Mouse (Mus musculus): ENCODE measurements around the gene Lipt1. TPM values are rescaled to one million over a fixed set of nuclear protein-coding genes. Genes with fewer than 3 reads are reported as not detected.

The Lipt1 gene
- total RNA-seq, 2 experiments from 2014 or later: 6.1 to 6.8 TPM

DNA sequence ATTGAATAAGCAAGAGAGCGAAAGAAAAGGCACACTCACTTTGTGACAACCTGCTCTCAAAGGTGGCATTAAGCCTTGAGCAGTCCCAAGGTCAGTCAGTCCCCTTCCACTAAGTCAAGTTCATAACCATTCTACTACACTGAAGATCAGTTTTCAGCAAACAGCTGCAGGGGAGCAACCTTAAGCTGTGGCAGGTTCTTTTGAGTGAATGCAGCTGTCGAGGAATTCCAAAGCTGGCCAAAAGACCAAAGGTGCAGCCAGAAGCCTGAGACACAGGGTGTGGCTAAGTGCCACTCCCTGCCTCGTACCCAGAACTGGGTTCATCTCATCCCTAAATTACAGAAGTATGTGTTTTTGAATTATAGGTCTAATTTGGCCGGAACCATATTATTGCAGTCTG lies 28.3 kb downstream of the Lipt1 start:
- no peak for DNase-seq

DNA sequence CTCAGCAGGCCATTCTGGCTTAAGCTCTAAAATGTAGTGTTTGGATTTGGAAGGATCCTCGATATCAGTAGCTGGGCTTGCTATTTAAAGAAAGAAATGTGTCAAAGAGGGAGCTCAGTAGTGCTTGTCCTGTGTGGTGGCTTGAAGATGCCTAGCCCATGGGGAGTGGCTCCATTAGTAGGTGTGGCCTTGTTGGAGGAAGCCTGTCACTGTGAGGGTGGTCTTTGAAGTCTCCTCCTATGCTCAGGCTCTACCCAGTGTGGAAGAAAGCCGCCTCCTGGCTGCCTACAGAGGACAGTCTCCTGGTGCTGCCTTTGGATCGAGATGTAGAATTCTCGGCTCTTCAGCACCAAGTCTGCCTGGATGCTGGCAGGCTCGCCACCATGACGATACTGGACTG lies 28.8 kb downstream of the Lipt1 start:
- no peak for DNase-seq

DNA sequence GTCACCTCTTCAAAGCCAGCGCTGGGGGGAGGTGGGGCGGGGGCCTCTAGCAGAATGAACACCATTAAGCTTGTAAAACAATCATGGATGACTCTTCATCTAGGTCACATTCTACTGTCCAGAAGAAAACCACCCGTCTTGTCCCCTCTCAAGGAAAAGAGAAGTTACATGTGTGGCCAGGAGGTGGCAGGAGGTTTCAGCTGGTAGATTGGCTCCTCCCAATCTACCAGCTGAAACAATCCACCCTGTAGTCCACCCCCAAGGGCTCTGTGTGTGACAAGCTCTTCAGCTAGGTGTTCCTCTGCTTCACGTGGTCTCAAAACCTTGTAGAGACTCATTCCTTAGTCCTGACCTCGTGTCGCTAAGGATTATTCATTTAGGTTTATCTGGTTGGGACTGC lies 31.6 kb downstream of the Lipt1 start:
- DNase-seq: no peak

DNA sequence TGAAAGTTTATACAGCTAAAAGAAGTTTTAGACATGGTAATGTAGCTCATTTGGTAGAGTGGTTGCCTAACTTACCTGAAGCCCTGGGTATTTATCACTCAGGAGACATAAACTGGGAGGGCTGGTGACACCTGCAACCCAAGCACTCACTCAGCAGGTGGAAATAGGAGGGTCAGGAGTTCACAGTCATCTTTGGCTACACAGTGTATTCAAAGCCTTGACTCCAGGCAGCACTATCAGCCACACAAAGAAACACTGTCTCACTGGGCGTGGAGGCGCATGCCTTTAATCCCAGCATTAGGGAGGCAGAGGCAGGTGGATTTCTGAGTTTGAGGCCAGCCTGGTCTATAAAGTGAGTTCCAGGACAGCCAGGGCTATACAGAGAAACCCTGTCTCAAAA lies 41.2 kb downstream of the Lipt1 start:
- no peak for DNase-seq

DNA sequence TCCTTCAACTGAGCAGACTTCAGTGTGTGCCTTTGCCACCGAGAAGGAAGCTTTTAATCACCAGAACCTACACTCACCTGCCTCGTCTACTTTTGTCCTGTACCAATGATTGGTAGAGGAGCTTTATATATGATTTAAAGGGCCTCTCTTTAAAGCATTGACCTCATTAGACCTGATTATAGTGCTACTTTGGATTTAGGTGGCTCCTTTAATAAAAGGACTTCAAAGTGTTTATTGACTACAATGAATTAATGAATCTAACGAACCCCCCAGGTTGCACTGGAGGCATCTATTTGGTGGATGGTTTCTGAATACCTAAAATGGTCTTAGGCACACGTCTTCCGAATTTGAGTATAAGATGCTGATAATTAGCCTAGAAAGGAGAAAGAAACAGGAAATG lies 44.9 kb downstream of the Lipt1 start, which contains the start of gene Lyg2:
TSS of gene Lyg2 (minus strand) at position 101 of the 400 bp plus-strand sequence.
- DNase-seq: no peak

DNA sequence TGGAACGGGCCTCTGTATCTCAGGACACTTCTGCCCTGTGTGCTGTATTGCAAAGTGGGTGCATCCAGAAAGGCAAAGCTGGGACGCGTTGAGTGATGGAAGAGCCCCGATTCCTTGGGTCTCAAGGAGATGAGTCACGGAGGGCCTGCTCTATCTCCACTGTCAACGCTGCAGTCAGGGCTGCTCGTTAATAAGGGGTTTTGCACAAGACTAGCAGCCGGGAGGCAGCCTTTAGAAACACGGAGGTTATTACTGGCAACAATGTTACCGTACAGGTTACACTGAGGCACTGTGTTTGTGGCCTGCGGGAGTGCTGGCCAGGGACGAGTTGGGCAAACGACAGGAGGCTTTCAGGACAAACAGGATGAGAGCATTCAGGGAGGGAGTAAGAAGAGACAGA lies 46.1 kb downstream of the Lipt1 start:
- DNase-seq: no peak

DNA sequence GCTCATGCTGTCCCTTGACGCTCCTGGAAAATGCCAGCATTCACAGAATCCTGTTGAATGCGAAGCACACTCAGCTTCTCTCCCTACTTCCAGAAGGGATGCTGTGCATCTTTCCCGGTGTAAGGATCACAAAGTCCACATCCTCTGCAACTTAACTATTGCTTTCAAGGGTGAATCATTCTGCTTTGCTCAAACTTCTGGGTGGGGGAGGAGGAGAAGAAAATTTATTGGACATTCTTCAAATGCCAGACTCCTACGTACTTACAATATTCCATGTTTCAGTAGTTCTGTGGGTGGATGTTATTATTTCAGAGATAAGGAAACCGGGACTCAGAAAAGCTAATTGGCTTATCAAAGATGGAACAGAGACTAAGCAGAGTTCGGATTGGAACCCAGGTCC lies 46.6 kb downstream of the Lipt1 start:
- DNase-seq: no peak

DNA sequence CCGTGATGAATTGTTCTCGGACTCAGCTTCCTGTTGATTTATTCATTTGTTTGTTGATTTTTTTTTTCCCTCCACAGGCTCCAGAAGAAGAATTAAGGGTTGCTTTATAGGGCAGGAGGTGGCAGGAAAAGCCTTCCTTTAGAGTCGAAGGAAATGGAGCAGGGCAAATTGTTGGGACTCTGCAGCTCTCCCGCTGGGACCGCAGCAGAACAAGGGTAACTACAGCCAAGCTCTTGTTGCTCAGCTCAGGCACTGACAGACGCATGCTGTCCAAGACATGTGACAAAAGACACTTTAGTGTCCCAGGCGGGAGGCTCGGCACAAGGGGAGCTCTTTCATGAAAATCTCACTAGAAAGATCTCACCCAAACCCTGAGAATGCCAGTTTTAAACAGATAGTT lies 51.0 kb downstream of the Lipt1 start:
- no peak for DNase-seq

Other genes with a start within 250 kb of the Lipt1 start
- under 1 TPM; 0.13 to 0.24 TPM for gene 2010300C02Rik, start 151.7 kb upstream of the Lipt1 start, total RNA-seq (2021)
- 1 to 10 TPM; 3.9 to 4.0 TPM for gene Tsga10, start 5.3 kb upstream of the Lipt1 start, total RNA-seq (2021)
- gene Mitd1, start 18.7 kb downstream of the Lipt1 start, total RNA-seq (2021): 1 to 10 TPM; 2.5 to 3.0 TPM
- 100 to 1,000 TPM; 240 to 251 TPM for gene Mrpl30, start 18.7 kb downstream of the Lipt1 start, total RNA-seq (2021)
- not detected for gene Lyg2, start 44.8 kb downstream of the Lipt1 start, total RNA-seq (2021)
- not detected for gene Lyg1, start 86.0 kb downstream of the Lipt1 start, total RNA-seq (2021)
- gene Txndc9, start 126.2 kb downstream of the Lipt1 start, total RNA-seq (2021): 10 to 100 TPM; 33.1 to 35.8 TPM
- 10 to 100 TPM; 31.9 to 36.5 TPM for gene Eif5b, start 126.3 kb downstream of the Lipt1 start, total RNA-seq (2021)